Comparison of ENCODE assay signal across 13 mouse cellular contexts in genomic region chr6:147075808-147076387, GRCm38 (mm10). TPM values are rescaled to one million over a fixed set of nuclear protein-coding genes. Genes with fewer than 3 reads are reported as not detected.
DNase-seq lines count a peak whose midpoint lies in the region; ATAC-seq and TF ChIP-seq lines count a peak whose summit lies in the region.
"Had no signal": no experiment of that assay in that cellular context is flagged by ENCODE, and none has a peak within 500 bp of the region (broad histone marks: within the 10 kb centered on the region; RNA-seq: fewer than 3 reads in every experiment).

No protein-coding gene starts in this region.

- no peak overlapping the region for H3K4me3 ChIP-seq in hindbrain, embryonic 12.5 days
- H3K4me3 ChIP-seq in hindbrain, embryonic 11.5 days (ENCODE audit: low read depth, low read length) = no peak overlapping the region
- no peak overlapping the region for H3K4me3 ChIP-seq in lung, postnatal 0 days (ENCODE audit: low read depth, low read length)
- H3K4me3 ChIP-seq: heart, adult 2 months; neural tube, embryonic 12.5 days had no signal

- TF ChIP-seq EP300 in lung, postnatal 0 days (IDR thresholded peaks at IDR 0.05) = no peak

- H3K36me3 ChIP-seq in hindbrain, embryonic 12.5 days = peaks cover 21% of the 10 kb centered on the region
- no peaks in the 10 kb centered on the region for H3K36me3 ChIP-seq in hindbrain, embryonic 11.5 days (ENCODE audit: control insufficient read depth, insufficient read depth, low read length)
- H3K36me3 ChIP-seq in lung, postnatal 0 days (ENCODE audit: insufficient read depth, low read length) = peaks cover 9% of the 10 kb centered on the region; the same call in 1 of the 2 replicates

- no peaks in the 10 kb centered on the region for H3K9me3 ChIP-seq in hindbrain, embryonic 12.5 days (replicated peaks)
- H3K9me3 ChIP-seq in hindbrain, embryonic 11.5 days (ENCODE audit: control insufficient read depth, low read length) = no peaks in the 10 kb centered on the region
- H3K9me3 ChIP-seq in lung, postnatal 0 days (ENCODE audit: low read length) = no peaks in the 10 kb centered on the region
- H3K9me3 ChIP-seq: neural tube, embryonic 12.5 days had no signal

- ATAC-seq in hindbrain, embryonic 12.5 days (ENCODE audit: low FRiP score) = 0 out of 2 replicates have a peak, but pooled peaks have one; percentile 40
- no peak for ATAC-seq in hindbrain, embryonic 11.5 days (ENCODE audit: low FRiP score)
- ATAC-seq in lung, postnatal 0 days = peak; percentile 68

- no peak for DNase-seq in hindbrain, embryonic 11.5 days (ENCODE audit: low spot score)
- DNase-seq in urinary bladder, postnatal 14 days (ENCODE audit: low spot score) = peak; percentile 11
- no peak for DNase-seq in urinary bladder, adult 2 months (ENCODE audit: low spot score)
- DNase-seq in lung, postnatal 0 days (ENCODE audit: low spot score) = peak; percentile 45
- no peak for DNase-seq in cerebellum, adult 11-12 months
- DNase-seq in spleen, postnatal 36 days (ENCODE audit: low spot score in 2 of 2) = no peak
- no peak for DNase-seq in kidney, postnatal 10 days
- DNase-seq: adrenal gland, adult 8-10 months; cerebellum, adult 18-20 months; heart, adult 2 months; right cerebral cortex, adult 18-20 months had no signal

- H3K27me3 ChIP-seq in hindbrain, embryonic 12.5 days = no peaks in the 10 kb centered on the region
- no peaks in the 10 kb centered on the region for H3K27me3 ChIP-seq in hindbrain, embryonic 11.5 days (ENCODE audit: control insufficient read depth, insufficient read depth, low read length)
- no peaks in the 10 kb centered on the region for H3K27me3 ChIP-seq in lung, postnatal 0 days (replicated peaks; ENCODE audit: insufficient read depth, low read length)
- H3K27me3 ChIP-seq: neural tube, embryonic 12.5 days had no signal

- H3K4me2 ChIP-seq in hindbrain, embryonic 12.5 days (replicated peaks) = no peak overlapping the region
- H3K4me2 ChIP-seq in hindbrain, embryonic 11.5 days (replicated peaks; ENCODE audit: low read depth, low read length) = no peak overlapping the region
- no peak overlapping the region for H3K4me2 ChIP-seq in lung, postnatal 0 days (replicated peaks; ENCODE audit: low read depth, low read length)
- H3K4me2 ChIP-seq: neural tube, embryonic 12.5 days had no signal

- peak; percentile 24; the same call in 1 of the 2 replicates for TF ChIP-seq CTCF in lung, postnatal 0 days (IDR thresholded peaks at IDR 0.05)

- no peak overlapping the region for H3K27ac ChIP-seq in hindbrain, embryonic 12.5 days
- H3K27ac ChIP-seq in hindbrain, embryonic 11.5 days (ENCODE audit: low read depth, low read length) = no peak overlapping the region
- H3K27ac ChIP-seq in lung, postnatal 0 days (ENCODE audit: low read length) = no peak overlapping the region
- H3K27ac ChIP-seq: heart, adult 2 months; neural tube, embryonic 12.5 days had no signal

- 52% methylated on average over 5 of the region's 5 CpGs for WGBS in hindbrain, embryonic 12.5 days
- WGBS in hindbrain, embryonic 11.5 days = 65% methylated on average over 5 of the region's 5 CpGs
- WGBS in lung, postnatal 0 days = 29% methylated on average over 5 of the region's 5 CpGs

- H3K9ac ChIP-seq in hindbrain, embryonic 12.5 days = no peak overlapping the region
- H3K9ac ChIP-seq in hindbrain, embryonic 11.5 days (ENCODE audit: low read depth, low read length) = no peak overlapping the region
- H3K9ac ChIP-seq in lung, postnatal 0 days (replicated peaks; ENCODE audit: low read depth) = no peak overlapping the region
- H3K9ac ChIP-seq: neural tube, embryonic 12.5 days had no signal

- no peaks in the 10 kb centered on the region for H3K4me1 ChIP-seq in hindbrain, embryonic 12.5 days
- no peaks in the 10 kb centered on the region for H3K4me1 ChIP-seq in hindbrain, embryonic 11.5 days (replicated peaks; ENCODE audit: control insufficient read depth, insufficient read depth, low read length)
- no peaks in the 10 kb centered on the region for H3K4me1 ChIP-seq in lung, postnatal 0 days (ENCODE audit: insufficient read depth, low read depth, low read length)
- H3K4me1 ChIP-seq: neural tube, embryonic 12.5 days had no signal

RNA-seq across cellular contexts. Expression of gene Mansc4, which starts 10.9 kb away (rescaled TPM):
- polyA plus RNA-seq in hindbrain, embryonic 12.5 days (2016; fragmentation: Nextera tagmentation; extraction: Ambion mirVana) = 0.76 and 0.88 TPM in 2 replicates
- polyA plus RNA-seq in hindbrain, embryonic 11.5 days (2014; fragmentation: Nextera tagmentation; extraction: Ambion mirVana) = 0.92 and 0.96 TPM in 2 replicates
- 4.3 and 4.7 TPM in 2 replicates for polyA plus RNA-seq in urinary bladder, adult 2 months (2012; rRNA removed)
- polyA plus RNA-seq in lung, postnatal 0 days (2015; fragmentation: Nextera tagmentation; extraction: Ambion mirVana) = 3.4 and 3.6 TPM in 2 replicates
- polyA plus RNA-seq: heart, adult 2 months had no signal

RNA-seq across cellular contexts. Expression of gene Klhl42, which starts 15.3 kb away (rescaled TPM):
- polyA plus RNA-seq in hindbrain, embryonic 12.5 days (2016; fragmentation: Nextera tagmentation; extraction: Ambion mirVana) = 10.5 and 11.9 TPM in 2 replicates
- polyA plus RNA-seq in hindbrain, embryonic 11.5 days (2014; fragmentation: Nextera tagmentation; extraction: Ambion mirVana) = 9.0 and 9.9 TPM in 2 replicates
- polyA plus RNA-seq in urinary bladder, adult 2 months (2012; rRNA removed) = 18.4 and 21.9 TPM in 2 replicates
- polyA plus RNA-seq in lung, postnatal 0 days (2015; fragmentation: Nextera tagmentation; extraction: Ambion mirVana) = 3.9 and 4.4 TPM in 2 replicates

RNA-seq across cellular contexts. Expression of gene Mrps35, which starts 33.3 kb away (rescaled TPM):
- polyA plus RNA-seq in hindbrain, embryonic 12.5 days (2016; fragmentation: Nextera tagmentation; extraction: Ambion mirVana) = 69.9 and 70.8 TPM in 2 replicates
- 84.1 and 87.5 TPM in 2 replicates for polyA plus RNA-seq in hindbrain, embryonic 11.5 days (2014; fragmentation: Nextera tagmentation; extraction: Ambion mirVana)
- 51.2 and 58.6 TPM in 2 replicates for polyA plus RNA-seq in urinary bladder, adult 2 months (2012; rRNA removed)
- 64.7 and 69.3 TPM in 2 replicates for polyA plus RNA-seq in lung, postnatal 0 days (2015; fragmentation: Nextera tagmentation; extraction: Ambion mirVana)

RNA-seq across cellular contexts. Expression of gene Rep15, which starts 43.5 kb away (rescaled TPM):
- polyA plus RNA-seq in hindbrain, embryonic 12.5 days (2016; fragmentation: Nextera tagmentation; extraction: Ambion mirVana) = 0.50 and 0.90 TPM in 2 replicates
- polyA plus RNA-seq in hindbrain, embryonic 11.5 days (2014; fragmentation: Nextera tagmentation; extraction: Ambion mirVana) = 0.46 and 0.98 TPM in 2 replicates
- polyA plus RNA-seq in urinary bladder, adult 2 months (2012; rRNA removed) = 1.2 and 1.3 TPM in 2 replicates
- polyA plus RNA-seq in lung, postnatal 0 days (2015; fragmentation: Nextera tagmentation; extraction: Ambion mirVana) = 0.61 and 0.71 TPM in 2 replicates

Comparison
In these comparisons a context has a peak if more than half of its experiments do, and no peak if none do; other contexts are left out.
1. DNase-seq: peak in urinary bladder, postnatal 14 days (single experiment) and lung, postnatal 0 days (single experiment); none in hindbrain, embryonic 11.5 days (single experiment), urinary bladder, adult 2 months (single experiment), cerebellum, adult 11-12 months (single experiment), spleen, postnatal 36 days (0 of 2) and kidney, postnatal 10 days (single experiment).